Mouse (Mus musculus) neural tube, embryonic 15.5 days (tissue): Measurements from ENCODE around the gene Fadd. TPM values are rescaled to one million over a fixed set of nuclear protein-coding genes. Genes with fewer than 3 reads are reported as not detected.

ENCODE experiments used
- ATAC-seq: fragments of 200-750 bp; cut with Nextera tagmentation; 2 replicates; pipeline ENCODE4 v1.8.0; 2017; ENCODE audit warnings: mild to moderate bottlenecking, moderate TSS enrichment, moderate library complexity; ENCODE audit not compliant: low FRiP score
- H3K27ac ChIP-seq: fragments of 300-500 bp; sonication (generic); replicated peaks from 2 replicates; pipeline ENCODE4 v1.5.1; 2015; ENCODE audit warnings: mild to moderate bottlenecking, inconsistent platforms
- H3K27me3 ChIP-seq: fragments of 300-500 bp; sonication (generic); replicated peaks from 2 replicates; pipeline ENCODE4 v1.6.1; 2015; ENCODE audit warnings: inconsistent platforms
- H3K36me3 ChIP-seq: fragments of 300-500 bp; sonication (generic); 2 replicates; pipeline ENCODE4 v1.6.1; 2015; ENCODE audit warnings: inconsistent platforms
- H3K4me1 ChIP-seq: fragments of 300-500 bp; sonication (generic); 2 replicates; pipeline ENCODE4 v1.6.1; 2015; ENCODE audit warnings: inconsistent platforms
- H3K4me2 ChIP-seq: fragments of 300-500 bp; sonication (generic); 2 replicates; pipeline ENCODE4 v1.6.1; 2015; ENCODE audit warnings: inconsistent platforms, mild to moderate bottlenecking, moderate library complexity
- H3K4me3 ChIP-seq: fragments of 300-500 bp; sonication (generic); replicated peaks from 2 replicates; pipeline ENCODE4 v1.5.1; 2015; ENCODE audit warnings: mild to moderate bottlenecking, inconsistent platforms
- H3K9ac ChIP-seq: fragments of 300-500 bp; sonication (generic); replicated peaks from 2 replicates; pipeline ENCODE4 v1.6.1; 2015; ENCODE audit warnings: mild to moderate bottlenecking, inconsistent platforms
- H3K9me3 ChIP-seq: fragments of 300-500 bp; sonication (generic); replicated peaks from 2 replicates; pipeline ENCODE4 v1.6.1; 2016; ENCODE audit warnings: inconsistent platforms
- WGBS: fragments of 180-500 bp; shearing (Covaris S2); methylation state at CpG from one replicate; pipeline ENCODE4 v1.1.7; 2015; ENCODE audit warnings: mixed read lengths; 5-methylcytosine and 5-hydroxymethylcytosine counted together
- polyA plus RNA-seq: library from polyadenylated mRNA; unstranded; fragments of >200 nt; fragmentation: Nextera tagmentation; extraction: Ambion mirVana; gene quantifications from 2 replicates; pipeline ENCODE4 v1.2.1, GENCODE M21; 2015

The Fadd gene
- 4.9 and 5.5 TPM in 2 replicates for polyA plus RNA-seq

- Histone ChIP-seq H3K9me3 (no peaks in the 10 kb centered on the region), H3K4me1 (peaks cover 23% of the 10 kb centered on the region), H3K27ac (peak within 1 kb of the TSS; percentile 89), H3K36me3 (peaks cover 20% of the 10 kb centered on the region), H3K9ac (peak within 1 kb of the TSS; percentile 60), H3K4me3 (peak within 1 kb of the TSS; percentile 72), H3K27me3 (peaks cover 6% of the 10 kb centered on the region; the same call in 1 of the 2 replicates), H3K4me2 (peak within 1 kb of the TSS; percentile 87)
- 2% methylated on average over 34 of the region's 34 CpGs for WGBS
- peak; percentile 91 for ATAC-seq
These were observed at the start of gene Fadd for GRCm38 (mm10) chr7:144582284-144582980. TSS of gene Fadd (minus strand) at chr7:144582463.

- no peak overlapping the region for H3K9ac ChIP-seq
- H3K27me3 ChIP-seq: 0 out of 2 replicates have a peak, but pooled peaks cover 3% of the 10 kb centered on the region
- H3K9me3 ChIP-seq: no peaks in the 10 kb centered on the region
- no peak overlapping the region for H3K4me3 ChIP-seq
- no peak overlapping the region for H3K4me2 ChIP-seq
- H3K36me3 ChIP-seq: no peaks in the 10 kb centered on the region
- peaks cover 21% of the 10 kb centered on the region for H3K4me1 ChIP-seq
- 85% methylated on average over 3 of the region's 3 CpGs for WGBS
- no peak for ATAC-seq
- H3K27ac ChIP-seq: no peak overlapping the region
These were observed 48.4 kb upstream of the Fadd start for GRCm38 (mm10) chr7:144630622-144631021.

- H3K9me3 ChIP-seq: no peaks in the 10 kb centered on the region
These were observed 46.2 kb upstream of the Fadd start for GRCm38 (mm10) chr7:144628334-144628915.

GRCm38 (mm10) chr7:144627606-144628333 is 45.5 kb upstream of the Fadd start:
- Histone ChIP-seq H3K4me1 (peaks cover 21% of the 10 kb centered on the region), H3K27me3 (0 out of 2 replicates have a peak, but pooled peaks cover 3% of the 10 kb centered on the region), H3K36me3 (no peaks in the 10 kb centered on the region), H3K27ac (peak overlapping the region; percentile 54; the same call in 1 of the 2 replicates), H3K4me2 (no peak overlapping the region), H3K9ac (no peak overlapping the region), H3K4me3 (no peak overlapping the region), H3K9me3 (no peaks in the 10 kb centered on the region)
- 15% methylated on average over 13 of the region's 13 CpGs for WGBS
- ATAC-seq: no peak

More at GRCm38 (mm10) chr7:144628334-144628915, 46.2 kb upstream of the Fadd start:
- Histone ChIP-seq H3K4me2 (no peak overlapping the region), H3K4me3 (no peak overlapping the region), H3K27me3 (0 out of 2 replicates have a peak, but pooled peaks cover 3% of the 10 kb centered on the region), H3K4me1 (peaks cover 21% of the 10 kb centered on the region), H3K9ac (no peak overlapping the region), H3K36me3 (no peaks in the 10 kb centered on the region), H3K27ac (0 out of 2 replicates have a peak overlapping the region, but pooled peaks have one; percentile 54)
- 12% methylated on average over 3 of the region's 3 CpGs for WGBS
- peak; percentile 73; the same call in 1 of the 2 replicates for ATAC-seq

- no peak overlapping the region for H3K9ac ChIP-seq
- no peaks in the 10 kb centered on the region for H3K36me3 ChIP-seq
- H3K4me2 ChIP-seq: no peak overlapping the region
- WGBS: 77% methylated on average over 2 of the region's 2 CpGs
- no peak overlapping the region for H3K27ac ChIP-seq
- peaks cover 24% of the 10 kb centered on the region for H3K4me1 ChIP-seq
- 0 out of 2 replicates have a peak, but pooled peaks cover 3% of the 10 kb centered on the region for H3K27me3 ChIP-seq
- H3K9me3 ChIP-seq: no peaks in the 10 kb centered on the region
- ATAC-seq: no peak
- no peak overlapping the region for H3K4me3 ChIP-seq
These were observed 43.8 kb upstream of the Fadd start for GRCm38 (mm10) chr7:144626042-144626441.

GRCm38 (mm10) chr7:144620721-144621681 is 38.7 kb upstream of the Fadd start:
- ATAC-seq: no peak
- H3K9ac ChIP-seq: no peak overlapping the region
- H3K36me3 ChIP-seq: no peaks in the 10 kb centered on the region
- H3K4me2 ChIP-seq: no peak overlapping the region
- H3K27me3 ChIP-seq: no peaks in the 10 kb centered on the region
- 59% methylated on average over 22 of the region's 22 CpGs for WGBS
- H3K4me1 ChIP-seq: 0 out of 2 replicates have a peak, but pooled peaks cover 3% of the 10 kb centered on the region
- H3K4me3 ChIP-seq: no peak overlapping the region
- H3K27ac ChIP-seq: no peak overlapping the region
- no peaks in the 10 kb centered on the region for H3K9me3 ChIP-seq

- Histone ChIP-seq H3K9me3 (no peaks in the 10 kb centered on the region), H3K27ac (no peak overlapping the region), H3K27me3 (no peaks in the 10 kb centered on the region), H3K4me1 (0 out of 2 replicates have a peak, but pooled peaks cover 3% of the 10 kb centered on the region), H3K36me3 (no peaks in the 10 kb centered on the region), H3K4me3 (no peak overlapping the region), H3K4me2 (no peak overlapping the region), H3K9ac (no peak overlapping the region)
- ATAC-seq: no peak
These were observed 38.1 kb upstream of the Fadd start for GRCm38 (mm10) chr7:144620315-144620714.

GRCm38 (mm10) chr7:144615343-144615742 is 33.1 kb upstream of the Fadd start:
- 71% methylated on average over 6 of the region's 6 CpGs for WGBS
- no peak overlapping the region for H3K9ac ChIP-seq

GRCm38 (mm10) chr7:144612829-144613228 is 30.6 kb upstream of the Fadd start:
- H3K4me1 ChIP-seq: no peaks in the 10 kb centered on the region
- H3K27me3 ChIP-seq: no peaks in the 10 kb centered on the region
- no peak overlapping the region for H3K4me2 ChIP-seq
- H3K4me3 ChIP-seq: no peak overlapping the region
- H3K27ac ChIP-seq: no peak overlapping the region
- no peak overlapping the region for H3K9ac ChIP-seq
- WGBS: 83% methylated on average over 4 of the region's 4 CpGs
- no peaks in the 10 kb centered on the region for H3K9me3 ChIP-seq
- H3K36me3 ChIP-seq: no peaks in the 10 kb centered on the region
- no peak for ATAC-seq

More at GRCm38 (mm10) chr7:144615343-144615742, 33.1 kb upstream of the Fadd start:
- H3K27ac ChIP-seq: no peak overlapping the region
- no peak for ATAC-seq
- H3K4me2 ChIP-seq: no peak overlapping the region
- no peaks in the 10 kb centered on the region for H3K27me3 ChIP-seq
- no peak overlapping the region for H3K4me3 ChIP-seq
- no peaks in the 10 kb centered on the region for H3K36me3 ChIP-seq
- no peaks in the 10 kb centered on the region for H3K9me3 ChIP-seq
- H3K4me1 ChIP-seq: no peaks in the 10 kb centered on the region

GRCm38 (mm10) chr7:144612351-144612750 is 30.1 kb upstream of the Fadd start:
- no peak overlapping the region for H3K27ac ChIP-seq
- no peaks in the 10 kb centered on the region for H3K36me3 ChIP-seq
- no peaks in the 10 kb centered on the region for H3K4me1 ChIP-seq
- no peak overlapping the region for H3K4me2 ChIP-seq
- WGBS: 75% methylated on average over 4 of the region's 4 CpGs
- no peak overlapping the region for H3K4me3 ChIP-seq
- H3K9ac ChIP-seq: no peak overlapping the region
- ATAC-seq: no peak
- H3K9me3 ChIP-seq: no peaks in the 10 kb centered on the region
- no peaks in the 10 kb centered on the region for H3K27me3 ChIP-seq

- no peaks in the 10 kb centered on the region for H3K27me3 ChIP-seq
- H3K4me1 ChIP-seq: no peaks in the 10 kb centered on the region
- no peak for ATAC-seq
- H3K9me3 ChIP-seq: no peaks in the 10 kb centered on the region
- H3K4me2 ChIP-seq: no peak overlapping the region
- 96% methylated on average over 16 of the region's 16 CpGs for WGBS
- no peak overlapping the region for H3K9ac ChIP-seq
- no peak overlapping the region for H3K27ac ChIP-seq
- H3K4me3 ChIP-seq: no peak overlapping the region
- no peaks in the 10 kb centered on the region for H3K36me3 ChIP-seq
These were observed 29.3 kb upstream of the Fadd start for GRCm38 (mm10) chr7:144611595-144611994.
